Comparison of ENCODE assay signal across 26 mouse cellular contexts in genomic region chr2:73291130-73291529, GRCm38 (mm10). TPM values are rescaled to one million over a fixed set of nuclear protein-coding genes. Genes with fewer than 3 reads are reported as not detected.
DNase-seq lines count a peak whose midpoint lies in the region; ATAC-seq and TF ChIP-seq lines count a peak whose summit lies in the region.
"Had no signal": no experiment of that assay in that cellular context is flagged by ENCODE, and none has a peak within 500 bp of the region (broad histone marks: within the 10 kb centered on the region; RNA-seq: fewer than 3 reads in every experiment).

No protein-coding gene starts in this region.

- ATAC-seq in frontal cortex, adult (ENCODE audit: low TSS enrichment): peak; percentile 72
- ATAC-seq in erythroblast, adult 5-6 weeks (replicated peaks; ENCODE audit: low FRiP score, poor library complexity, severe bottlenecking): no peak
- ATAC-seq: activated CD4-positive, CD25-positive, alpha-beta regulatory T cell, adult 4 months; CD4-positive, CD25-positive, alpha-beta regulatory T cell, adult 4 months; forebrain, embryonic 13.5 days; forebrain, embryonic 15.5 days; forebrain, postnatal 0 days; Patski had no signal

- TF ChIP-seq CTCF in gastrocnemius, adult 2 months (IDR thresholded peaks at IDR 0.05): no peak

- 0 out of 2 replicates have a peak overlapping the region, but pooled peaks have one; percentile 41 for H3K27ac ChIP-seq in gastrocnemius, adult 2 months
- H3K27ac ChIP-seq: embryonic facial prominence, embryonic 13.5 days; embryonic facial prominence, embryonic 15.5 days; forebrain, embryonic 13.5 days; forebrain, embryonic 15.5 days had no signal

- H3K4me3 ChIP-seq in gastrocnemius, adult 2 months: no peak overlapping the region
- H3K4me3 ChIP-seq: embryonic facial prominence, embryonic 13.5 days; embryonic facial prominence, embryonic 15.5 days; forebrain, embryonic 13.5 days; forebrain, embryonic 15.5 days had no signal

- DNase-seq in frontal cortex, postnatal 36 days (ENCODE audit: low spot score in 2 of 2): no peak
- peak; percentile 45 for DNase-seq in gastrocnemius, adult 2 months
- DNase-seq in gastrocnemius, postnatal 10 days: no peak
- DNase-seq in right cerebral cortex, adult 18-20 months: peak; percentile 15
- no peak for DNase-seq in right cerebral cortex, postnatal 36 days (ENCODE audit: low spot score in 2 of 2)
- peak; percentile 28 for DNase-seq in skeletal muscle tissue, adult 2 months (ENCODE audit: low read depth, low spot score)
- DNase-seq: adrenal gland, adult 2 months; adrenal gland, postnatal 10 days; adrenal gland, postnatal 25 days; B cell, adult 2 months; cerebellum, adult 18-20 months; cerebellum, adult 8-10 months; cerebellum, adult 9-11 months; cerebellum, postnatal 14 days; cerebellum, postnatal 36 days; embryo, embryonic 11 days; forebrain, postnatal 0 days had no signal

- intact Hi-C loops in gastrocnemius, adult 2 months (cut with DNase I): no loop called here

RNA-seq across cellular contexts. Expression of gene Sp9, which starts 19.4 kb away (rescaled TPM):
- total RNA-seq in gastrocnemius, adult 2 months (2021): not detected
- under 1 TPM in 1 of 2 experiments, not detected in 1; 0.05 TPM for total RNA-seq in gastrocnemius, postnatal 10 days (2021)
- total RNA-seq in erythroblast, adult 5-6 weeks (2015; ENCODE audit: low replicate concordance): not detected in 2 replicates
- total RNA-seq in erythroblast, adult 5-6 weeks (2017; ENCODE audit: low replicate concordance): 0.51 TPM in 1 of 2 replicates, not detected in the other
- total RNA-seq: adrenal gland, adult 2 months; adrenal gland, postnatal 10 days; adrenal gland, postnatal 25 days had no signal

RNA-seq across cellular contexts. Expression of gene Scrn3, which starts 21.3 kb away (rescaled TPM):
- total RNA-seq in gastrocnemius, adult 2 months (2021): 10 to 100 TPM; 50.4 to 51.0 TPM
- 10 to 100 TPM; 20.2 to 21.8 TPM for total RNA-seq in gastrocnemius, postnatal 10 days (2021)
- 19.2 and 21.1 TPM in 2 replicates for total RNA-seq in erythroblast, adult 5-6 weeks (2015; ENCODE audit: low replicate concordance)
- 32.5 and 33.6 TPM in 2 replicates for total RNA-seq in erythroblast, adult 5-6 weeks (2017; ENCODE audit: low replicate concordance)

RNA-seq across cellular contexts. Expression of gene Cir1, which starts 21.4 kb away (rescaled TPM):
- 10 to 100 TPM; 12.0 to 12.7 TPM for total RNA-seq in gastrocnemius, adult 2 months (2021)
- 10 to 100 TPM; 14.7 to 15.2 TPM for total RNA-seq in gastrocnemius, postnatal 10 days (2021)
- 57.6 and 67.9 TPM in 2 replicates for total RNA-seq in erythroblast, adult 5-6 weeks (2015; ENCODE audit: low replicate concordance)
- total RNA-seq in erythroblast, adult 5-6 weeks (2017; ENCODE audit: low replicate concordance): 76.7 and 127 TPM in 2 replicates

Comparison
In these comparisons a context has a peak if more than half of its experiments do, and no peak if none do; other contexts are left out.
1. DNase-seq: peak in gastrocnemius, adult 2 months (single experiment), right cerebral cortex, adult 18-20 months (single experiment) and skeletal muscle tissue, adult 2 months (single experiment); none in frontal cortex, postnatal 36 days (0 of 2), gastrocnemius, postnatal 10 days (single experiment) and right cerebral cortex, postnatal 36 days (0 of 2).